Comparison of ENCODE assay signal across 25 mouse cellular contexts in genomic region chr9:27982576-27982975, GRCm38 (mm10).
"Had no signal": no experiment of that assay in that cellular context is flagged by ENCODE, and none has a peak within 500 bp of the region (broad histone marks: within the 10 kb centered on the region; RNA-seq: fewer than 3 reads in every experiment).

No protein-coding gene starts in this region.

- ATAC-seq: hindbrain, postnatal 0 days; intestine, embryonic 16.5 days; liver, postnatal 0 days had no signal

- H3K4me3 ChIP-seq: heart, embryonic 10.5 days; heart, embryonic 12.5 days; hindbrain, embryonic 13.5 days; hindbrain, embryonic 15.5 days; kidney, embryonic 15.5 days; limb, embryonic 13.5 days; limb, embryonic 15.5 days; liver, embryonic 13.5 days; liver, embryonic 15.5 days had no signal

- DNase-seq: gastrocnemius, postnatal 25 days; heart, adult 18-20 months; heart, postnatal 10 days; heart, postnatal 4 days; kidney, adult 11 months; kidney, adult 2 months; kidney, adult 9 months; kidney, postnatal 14 days; kidney, postnatal 36 days; layer of hippocampus, adult 9-11 months; layer of hippocampus, postnatal 36 days; left cerebral cortex, postnatal 4 days; liver, embryonic 13.5 days; liver, postnatal 0 days had no signal

- H3K27ac ChIP-seq: heart, embryonic 10.5 days; hindbrain, embryonic 13.5 days; hindbrain, embryonic 15.5 days; hindbrain, postnatal 0 days; kidney, embryonic 15.5 days; kidney, postnatal 0 days; limb, embryonic 13.5 days; limb, embryonic 15.5 days; liver, embryonic 13.5 days; liver, embryonic 15.5 days had no signal

- H3K4me1 ChIP-seq: heart, embryonic 10.5 days; heart, embryonic 12.5 days; hindbrain, embryonic 15.5 days; kidney, embryonic 15.5 days; limb, embryonic 13.5 days; limb, embryonic 15.5 days; liver, embryonic 13.5 days; liver, embryonic 15.5 days had no signal
